Mouse (Mus musculus) 416B (cell line): ENCODE measurements at regions not wholly inside any gene's neighbourhood (a gene's known extent, or its start where the extent isn't known, plus 50 kb on each side); places are given as distances from the start of the nearest gene placed in this dataset.

Experiments used
- DNase-seq: peaks from one replicate; pipeline ENCODE4 v3.0.0; 2011; ENCODE audit warnings: low read depth

DNA sequence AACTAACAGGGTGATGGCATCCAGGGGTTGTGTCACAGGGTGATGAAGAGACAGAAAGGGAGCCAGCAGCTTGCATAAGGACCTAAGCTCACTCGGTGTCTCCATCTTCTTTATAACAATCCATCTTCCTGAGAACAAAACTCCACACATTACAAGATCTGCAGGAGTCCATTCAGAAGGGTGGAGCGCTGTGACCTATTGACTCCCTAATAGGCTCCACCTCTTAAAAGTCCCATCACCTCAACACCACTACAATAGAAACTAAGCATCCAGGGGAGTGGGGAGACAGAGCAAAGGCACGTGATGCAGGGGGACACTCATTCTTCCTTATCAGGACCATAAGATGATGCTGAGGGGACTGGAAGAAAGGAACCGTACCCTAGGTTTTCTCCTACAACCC lies 224.5 kb upstream of the Irx5 start:
- no peak for DNase-seq

DNA sequence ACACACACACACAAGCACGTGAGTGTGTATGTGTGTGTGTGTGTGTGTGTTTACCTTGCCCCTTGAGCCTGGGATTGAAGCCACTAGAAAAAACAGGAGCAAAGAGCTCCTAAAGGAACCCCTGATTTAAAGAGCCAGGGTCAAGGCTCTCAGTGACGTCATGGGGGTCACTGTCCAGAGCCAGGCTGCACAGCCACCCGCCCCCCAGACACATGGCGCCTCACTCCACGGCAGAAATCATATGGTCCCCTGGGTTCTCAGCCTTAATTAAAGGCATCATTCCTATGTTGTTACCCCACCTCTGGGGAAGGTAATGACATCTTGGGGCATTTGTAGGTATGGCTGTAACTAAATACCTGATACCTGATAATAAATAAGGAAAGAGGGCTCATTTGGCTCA lies 224.9 kb upstream of the Irx5 start:
- DNase-seq: no peak

DNA sequence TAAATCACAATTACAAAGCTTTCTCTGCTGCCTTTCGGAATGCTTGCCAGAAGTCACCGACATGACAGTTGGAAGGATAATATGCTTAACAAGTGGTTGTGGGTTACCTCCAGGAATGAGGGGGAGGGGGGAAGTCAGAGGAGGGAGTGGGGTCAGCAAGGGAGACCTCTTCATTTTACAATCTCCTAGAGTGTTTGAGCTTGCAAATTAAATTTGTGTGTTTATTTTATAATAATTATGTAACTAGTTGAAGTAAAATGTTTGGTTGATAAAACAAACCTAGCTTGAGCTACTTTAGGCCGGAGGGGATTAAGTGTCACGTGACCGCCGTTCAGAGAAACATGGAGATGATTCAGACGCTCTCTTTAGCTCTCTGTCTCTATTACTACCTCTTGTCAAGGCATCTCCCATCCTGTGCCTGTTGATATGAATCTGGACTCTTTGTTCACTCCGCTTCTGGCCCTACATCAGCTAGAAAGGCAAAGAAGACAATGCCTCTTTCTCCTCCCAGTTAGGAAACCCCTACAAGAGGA lies 227.3 kb upstream of the Irx5 start:
- DNase-seq: no peak

DNA sequence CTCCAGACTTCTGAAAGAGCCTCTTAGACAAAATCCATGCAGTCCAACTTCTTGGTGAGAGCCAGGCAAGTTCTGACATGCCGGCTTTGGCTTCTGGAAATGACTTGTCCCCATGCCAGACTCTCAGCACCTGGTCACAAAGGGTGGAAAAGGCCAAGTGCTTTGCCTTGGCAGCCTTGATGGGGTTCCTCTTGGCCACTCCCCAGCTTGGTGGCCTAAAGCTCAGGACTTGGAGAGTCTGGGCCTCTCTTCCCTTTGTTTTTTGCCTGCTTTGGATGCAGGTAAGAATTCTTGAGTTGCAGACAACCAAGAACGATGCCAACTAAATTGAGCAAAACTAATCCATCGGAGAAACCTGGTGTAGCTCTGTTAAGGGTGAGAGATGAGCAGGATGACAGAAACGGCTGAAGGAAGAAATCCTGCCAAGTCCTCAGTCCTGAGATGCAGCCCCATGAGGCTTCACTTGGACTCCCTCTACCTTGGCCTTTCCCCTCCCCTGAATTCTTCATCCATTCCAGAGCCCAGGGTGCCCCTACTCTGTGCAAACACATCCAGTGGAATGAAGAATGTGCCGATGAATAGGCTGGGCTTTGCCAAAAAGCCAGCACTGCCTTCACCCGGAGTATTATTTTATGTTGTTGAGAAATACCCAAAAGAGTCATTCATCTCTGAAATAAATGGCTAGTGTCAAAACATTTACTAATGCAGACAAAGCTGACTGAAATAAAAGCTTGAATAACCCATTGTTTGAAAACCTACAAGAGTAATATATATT lies 228.0 kb upstream of the Irx5 start:
- DNase-seq: no peak

DNA sequence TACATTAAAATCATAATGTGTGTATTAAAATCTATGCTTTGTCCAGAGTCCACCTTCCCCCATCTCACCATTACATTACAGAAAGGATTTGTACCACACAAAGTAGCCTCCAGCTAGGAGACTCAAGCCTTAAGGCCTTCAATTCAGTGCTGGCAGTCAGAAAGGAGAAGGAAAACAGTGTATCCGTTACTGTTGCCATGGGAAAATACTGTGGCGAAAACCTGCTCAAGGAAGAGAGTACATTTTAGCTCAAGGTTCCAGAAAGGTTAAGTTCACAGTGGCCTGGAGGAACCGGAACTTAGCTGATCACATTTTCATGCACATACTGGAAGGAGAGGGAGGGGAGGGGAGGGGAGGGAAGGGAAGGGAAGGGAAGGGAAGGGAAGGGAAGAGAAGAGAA lies 231.8 kb upstream of the Irx5 start:
- no peak for DNase-seq

DNA sequence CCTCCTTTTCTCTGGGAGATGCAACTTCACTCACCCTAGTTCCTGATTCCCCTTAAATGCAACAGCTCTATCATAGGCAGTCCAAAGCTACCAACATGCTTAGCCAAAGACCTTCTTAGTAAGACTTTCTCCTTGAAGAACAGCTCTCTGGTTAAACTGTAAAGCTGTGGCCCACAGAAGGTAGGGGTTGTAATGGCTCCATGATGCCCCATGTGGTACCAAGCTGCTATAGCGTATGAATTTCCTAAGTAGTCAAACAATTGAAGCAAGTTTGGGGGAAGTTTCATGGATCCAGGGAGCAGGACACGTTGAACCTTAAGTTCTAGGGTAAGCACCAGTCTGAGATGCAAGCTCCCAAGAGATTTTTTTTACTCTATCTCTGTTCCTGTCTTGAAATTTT lies 236.1 kb upstream of the Irx5 start:
- no peak for DNase-seq

DNA sequence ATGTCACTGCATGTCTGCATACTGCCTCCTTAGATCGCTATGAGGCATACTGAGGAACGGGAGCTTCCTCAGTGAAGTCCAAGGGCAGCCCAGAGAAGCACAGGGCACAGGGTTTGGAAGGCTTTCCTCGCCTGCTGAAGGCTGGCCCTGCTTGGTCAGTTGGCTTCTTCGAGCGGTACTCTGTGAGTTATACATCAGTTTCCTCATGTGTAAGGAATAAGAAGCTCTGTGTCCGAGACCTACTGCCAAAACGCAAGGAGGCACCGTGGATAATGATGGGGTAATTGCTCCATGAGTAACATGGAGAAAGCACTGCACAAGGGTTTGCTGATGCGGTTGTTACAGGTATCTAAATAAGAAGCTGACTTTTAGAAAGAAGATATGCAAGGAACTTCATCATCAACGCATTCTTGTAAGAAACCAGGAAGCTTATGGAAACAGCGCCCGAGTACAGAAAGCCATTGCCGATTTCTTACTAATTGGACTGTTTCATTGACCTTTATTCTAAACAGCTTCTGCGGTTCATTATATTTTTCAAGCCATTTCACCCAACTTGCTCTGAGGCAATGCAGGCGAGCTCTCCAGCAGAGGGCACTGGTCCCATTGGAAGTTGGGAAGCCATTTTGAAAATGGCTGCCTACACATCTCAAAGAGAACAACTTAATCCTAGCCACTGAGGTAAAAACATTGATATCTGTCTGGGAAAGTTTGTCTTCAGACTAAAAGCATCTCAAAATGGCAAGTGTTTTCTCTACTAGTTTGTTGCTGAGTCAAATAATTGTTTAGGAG lies 241.8 kb upstream of the Irx5 start:
- no peak for DNase-seq

DNA sequence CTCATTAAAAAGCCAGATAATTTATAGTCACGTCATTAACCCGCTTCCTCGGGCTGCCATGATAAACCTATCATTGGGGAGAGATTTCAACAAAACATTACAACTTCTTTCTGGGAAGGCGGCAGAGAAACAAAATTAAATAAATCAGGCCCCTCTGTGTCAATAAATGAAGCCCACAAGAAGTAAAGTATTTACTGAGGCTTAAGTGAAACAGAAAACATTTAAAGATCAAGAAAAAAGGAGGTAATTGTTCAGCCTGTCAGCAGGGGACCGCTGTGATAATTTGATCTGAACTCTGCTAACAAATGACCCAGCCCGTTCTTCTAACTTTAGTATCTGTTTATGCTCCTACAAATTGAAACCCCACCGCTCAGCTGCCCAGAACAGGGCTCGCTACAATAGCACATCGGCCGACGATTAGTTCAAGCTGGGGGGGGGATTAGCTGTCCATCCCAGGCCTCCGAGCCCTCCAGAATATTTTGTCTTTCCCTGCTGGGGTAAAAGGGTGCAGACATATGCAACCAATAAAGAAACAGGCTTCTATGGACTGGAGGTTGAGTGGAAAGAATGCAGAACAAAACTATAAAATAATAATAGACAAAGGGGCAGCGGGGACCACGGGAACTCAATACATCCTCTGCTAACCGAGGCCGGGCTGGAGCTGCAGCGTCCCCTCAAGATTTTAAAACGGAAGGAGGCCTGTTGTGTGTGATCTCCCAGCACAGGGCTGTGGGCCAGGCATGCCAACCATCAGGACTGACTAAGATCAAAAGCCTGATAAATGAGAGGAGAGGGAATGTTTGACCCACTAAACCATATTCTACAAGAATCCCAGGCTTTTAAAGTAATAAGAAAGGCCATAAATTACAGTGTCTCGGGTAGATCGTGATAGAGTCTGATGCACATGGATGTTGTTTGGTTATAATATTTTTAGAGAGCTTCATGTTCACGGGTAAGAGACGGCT lies 242.8 kb upstream of the Irx5 start:
- DNase-seq: no peak

DNA sequence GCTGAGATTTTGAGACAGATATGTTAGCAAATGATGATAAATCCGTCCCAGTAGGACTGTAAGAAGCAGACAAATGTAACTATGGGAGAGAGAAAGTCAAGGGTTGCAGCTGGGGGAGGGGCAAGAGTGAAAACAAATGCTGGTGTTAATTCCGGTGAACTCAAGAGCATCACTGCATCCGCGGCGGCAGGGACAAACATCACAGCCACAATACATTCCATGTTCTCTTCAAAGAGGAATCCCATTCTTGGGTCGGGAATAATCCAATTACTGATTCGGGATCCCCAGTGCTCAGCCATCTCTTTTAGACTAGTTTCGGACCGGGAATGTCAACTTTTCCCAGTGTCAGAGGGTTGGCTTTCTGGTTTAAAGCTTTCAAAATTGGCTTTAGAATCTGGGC lies 243.5 kb upstream of the Irx5 start:
- no peak for DNase-seq

DNA sequence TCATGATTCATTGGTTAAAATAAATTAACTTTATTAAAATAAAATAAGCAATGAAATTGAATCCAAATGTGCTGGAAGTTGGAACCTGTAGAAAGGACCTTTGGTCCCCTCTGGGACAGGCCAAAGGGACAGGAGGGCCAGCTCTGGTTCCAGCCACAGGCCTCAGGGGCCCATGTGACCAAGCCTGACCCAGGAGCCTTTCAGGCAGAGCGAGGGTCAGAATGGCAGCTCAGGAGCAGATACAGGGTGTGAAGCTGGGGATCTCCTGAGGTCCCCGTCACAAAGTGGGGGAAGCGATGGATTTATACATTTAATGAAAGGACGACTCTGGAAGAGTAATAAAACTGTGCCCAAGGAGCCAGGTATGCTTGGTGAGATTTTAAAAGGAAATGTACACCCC lies 244.0 kb upstream of the Irx5 start:
- DNase-seq: no peak

DNA sequence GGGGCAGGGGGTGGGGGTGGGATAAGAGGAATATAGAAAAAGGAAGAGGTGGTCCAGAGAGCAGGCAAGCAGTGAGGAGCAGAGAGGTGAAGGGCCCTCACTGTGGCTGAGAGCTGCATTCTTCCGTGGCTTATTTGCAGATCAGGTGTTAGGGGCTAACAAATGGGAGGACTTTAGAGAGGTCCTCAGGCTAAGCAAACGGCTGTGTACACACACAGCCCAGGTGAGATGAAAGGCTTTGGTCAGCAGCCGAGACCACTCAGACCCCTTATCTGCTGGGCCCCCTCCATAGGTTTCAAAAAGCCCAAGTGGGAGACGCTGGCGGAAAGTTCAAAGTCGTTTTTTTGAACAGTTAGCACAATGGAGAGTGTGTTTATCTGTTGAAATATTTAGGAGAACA lies 252.9 kb upstream of the Irx5 start:
- no peak for DNase-seq

DNA sequence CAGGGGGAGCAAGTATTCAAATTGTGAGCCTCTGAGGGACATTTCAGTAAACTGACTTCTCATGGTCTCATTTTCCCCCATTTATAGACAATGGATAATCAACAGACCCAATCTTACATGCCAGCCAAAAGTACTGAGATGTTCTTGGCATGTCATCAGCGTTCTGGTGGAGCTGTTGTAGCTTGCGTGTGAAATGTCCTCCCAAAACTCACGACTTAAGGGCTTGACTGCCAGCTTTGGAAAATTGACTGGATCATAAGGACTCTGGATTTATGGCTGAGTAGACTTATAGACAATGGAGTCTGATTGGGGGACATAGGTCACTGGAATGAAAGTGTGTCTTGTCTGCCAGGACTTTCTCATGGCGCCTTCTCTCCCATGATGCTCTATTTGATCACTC lies 254.9 kb upstream of the Irx5 start:
- no peak for DNase-seq

DNA sequence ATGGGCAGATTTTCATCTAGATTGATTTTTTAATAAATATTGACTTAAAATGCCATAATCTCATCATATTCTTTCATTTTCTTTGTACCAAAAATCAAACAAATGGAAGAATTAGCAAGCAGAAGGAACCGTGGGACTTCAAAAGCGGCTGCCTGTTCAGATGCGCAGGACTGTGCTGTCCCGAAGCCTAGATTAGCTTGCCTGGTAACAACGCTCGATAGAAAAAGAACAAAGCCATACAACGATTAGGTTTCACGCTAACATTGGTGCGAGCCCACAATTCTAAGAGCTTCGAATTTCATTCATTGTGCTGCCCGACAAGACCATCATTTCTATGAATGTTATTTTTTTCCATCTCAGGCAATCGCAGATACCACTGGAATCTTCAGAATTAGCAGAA lies 262.1 kb upstream of the Irx5 start:
- DNase-seq: no peak

DNA sequence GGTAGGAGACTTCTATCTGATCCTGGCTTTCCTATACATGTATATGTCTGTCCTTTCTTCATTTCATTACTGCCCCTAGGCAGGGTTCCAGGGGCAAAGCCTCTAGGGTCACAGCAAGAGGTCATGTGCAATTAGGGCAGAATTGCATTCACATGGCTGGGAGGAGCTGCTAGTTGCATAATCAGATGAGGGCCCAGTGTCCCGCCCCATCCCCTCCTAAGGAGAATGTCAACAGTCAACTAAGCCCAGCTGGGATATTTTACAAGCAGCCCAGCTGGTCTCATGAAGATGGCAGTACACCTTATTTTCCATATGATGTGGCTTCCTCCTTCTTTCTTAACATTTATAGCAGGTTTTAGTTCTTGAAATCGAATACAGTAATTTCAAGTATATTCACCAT lies 273.3 kb upstream of the Irx5 start:
- DNase-seq: no peak

DNA sequence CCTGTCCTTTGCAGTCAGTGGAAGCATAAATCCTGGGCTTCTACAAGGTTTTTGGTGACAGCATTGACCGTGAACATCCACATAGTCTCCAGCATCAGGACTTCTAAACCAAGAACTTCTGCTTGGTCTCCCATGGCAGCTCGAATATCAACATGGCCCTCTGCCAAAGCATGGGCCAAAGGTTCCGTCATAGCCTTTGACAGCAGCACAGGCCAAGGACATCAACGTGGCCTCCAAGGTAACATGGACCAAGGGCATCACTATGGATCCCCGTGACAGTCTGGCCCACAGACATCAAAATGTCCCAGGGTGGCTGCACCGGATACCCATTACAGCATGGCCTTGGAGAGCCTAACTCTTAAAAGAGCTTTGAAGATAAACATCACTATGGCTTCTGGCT lies 275.5 kb upstream of the Irx5 start:
- no peak for DNase-seq

DNA sequence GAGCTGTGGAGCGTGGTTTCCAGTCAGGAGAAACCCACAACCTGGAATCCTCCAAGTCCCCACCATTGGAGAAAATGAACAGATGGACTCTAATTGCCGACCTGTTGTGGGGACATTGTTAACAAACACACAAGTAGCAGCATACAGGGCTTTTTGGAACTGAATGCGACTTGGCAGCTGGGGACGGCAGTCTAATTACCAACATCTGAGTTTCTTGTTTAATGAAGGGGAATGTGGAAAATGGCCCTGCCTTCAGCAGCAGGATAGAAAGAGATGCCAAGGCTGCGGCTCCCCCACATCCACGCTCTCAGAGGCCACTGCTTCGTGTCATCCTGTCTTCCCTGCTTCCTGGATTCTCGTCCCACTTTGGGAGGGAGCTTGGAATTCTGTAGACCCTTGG lies 276.6 kb upstream of the Irx5 start:
- no peak for DNase-seq

DNA sequence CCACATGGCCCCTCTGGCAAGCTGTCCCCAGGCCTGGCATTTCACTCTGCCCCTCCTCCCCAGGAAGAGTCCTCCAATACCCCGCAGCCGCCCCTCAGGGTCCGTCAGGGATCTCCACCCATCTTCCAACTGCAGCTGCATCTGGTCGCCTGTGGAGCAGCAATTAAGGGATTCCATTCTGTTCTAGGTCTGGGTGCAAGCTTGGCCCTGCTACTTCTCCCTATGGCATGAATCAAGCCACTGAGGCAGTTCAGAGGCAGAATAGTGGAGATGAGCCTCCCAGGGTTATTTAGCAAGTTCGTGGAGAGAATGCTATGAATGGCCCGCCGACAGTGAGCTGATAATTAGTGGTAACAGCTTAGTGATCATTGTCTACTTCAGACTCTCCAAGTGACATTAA lies 275.7 kb upstream of the Irx3 start:
- no peak for DNase-seq

DNA sequence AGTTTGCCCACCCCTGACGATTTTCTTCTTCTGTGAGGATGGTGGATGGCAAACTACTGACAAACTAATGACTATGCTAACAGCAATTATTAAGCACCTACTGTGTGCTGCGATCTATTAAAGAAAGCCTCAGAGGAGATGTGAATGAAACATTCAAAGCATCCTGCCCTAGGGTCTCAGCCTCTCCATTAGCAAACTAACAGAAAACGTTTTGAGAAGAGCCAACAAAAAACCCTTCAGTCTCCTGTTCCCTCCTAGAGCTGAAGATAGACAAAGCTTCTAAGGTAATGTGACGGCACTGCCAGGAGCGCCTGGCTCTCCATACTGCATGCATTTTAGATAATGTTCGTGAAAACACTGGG lies 270.4 kb upstream of the Irx3 start:
- DNase-seq: no peak

DNA sequence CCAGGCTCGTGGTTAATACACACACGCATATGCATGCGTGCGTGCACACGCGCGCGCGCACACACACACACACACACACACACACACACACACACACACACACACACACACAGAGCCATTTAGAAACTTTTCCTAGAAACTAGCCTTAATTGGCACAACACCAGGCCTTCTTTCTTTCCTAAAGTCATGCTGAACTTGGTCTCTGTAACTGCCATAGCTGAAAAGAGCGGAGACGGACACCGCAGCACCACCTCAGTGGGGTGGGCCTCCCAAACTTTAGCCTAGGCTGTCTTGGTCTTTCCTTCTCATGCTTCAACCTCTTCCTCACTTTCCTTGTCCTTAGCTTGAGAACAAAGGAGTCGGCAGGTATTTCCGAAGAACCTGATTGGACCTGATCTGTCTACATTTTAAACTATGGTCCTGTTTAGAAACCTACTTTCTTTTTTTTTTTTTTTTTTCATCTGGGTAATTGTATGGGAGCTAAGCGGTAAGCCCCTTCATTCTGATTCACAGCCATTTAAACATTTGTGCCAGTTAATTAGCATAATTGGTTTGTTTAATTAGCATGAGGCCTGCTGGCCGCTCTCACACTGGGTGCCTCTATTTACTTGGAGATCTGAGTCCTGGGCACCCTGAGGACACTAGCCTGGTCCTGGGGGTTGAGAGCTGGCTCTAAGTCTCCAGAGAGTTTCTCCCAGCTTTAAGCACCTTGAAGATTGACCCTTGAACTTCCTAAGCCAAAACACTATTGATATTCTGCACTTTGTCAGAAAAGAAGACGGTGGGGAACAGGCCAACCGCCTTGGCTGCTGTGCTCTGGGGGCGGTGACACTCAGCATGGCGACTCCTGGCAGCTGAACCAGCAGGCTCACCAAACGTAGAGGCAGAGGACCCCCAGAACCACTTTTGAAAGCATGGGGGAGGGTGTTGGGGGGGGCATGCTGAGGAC lies 269.7 kb upstream of the Irx3 start:
- DNase-seq: no peak

DNA sequence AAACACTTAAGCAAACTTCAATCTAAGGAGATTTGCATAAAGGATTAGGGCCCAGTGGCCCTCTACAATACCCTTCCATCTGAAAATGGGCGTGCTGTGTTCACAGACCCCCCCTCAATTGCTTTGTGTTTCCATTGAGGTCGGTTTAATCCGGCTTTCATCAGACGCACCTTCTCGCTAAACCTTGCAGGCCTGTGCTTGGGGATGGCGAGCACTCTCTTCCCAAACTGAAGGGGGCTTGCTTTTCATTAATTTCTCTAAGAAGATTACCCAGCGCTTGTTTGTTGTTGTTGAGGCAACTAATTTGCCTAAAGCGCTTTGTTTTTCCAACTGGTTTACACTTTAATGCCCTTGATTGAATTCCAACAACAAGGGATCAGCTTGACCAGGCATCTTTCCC lies 268.8 kb upstream of the Irx3 start:
- DNase-seq: no peak

DNA sequence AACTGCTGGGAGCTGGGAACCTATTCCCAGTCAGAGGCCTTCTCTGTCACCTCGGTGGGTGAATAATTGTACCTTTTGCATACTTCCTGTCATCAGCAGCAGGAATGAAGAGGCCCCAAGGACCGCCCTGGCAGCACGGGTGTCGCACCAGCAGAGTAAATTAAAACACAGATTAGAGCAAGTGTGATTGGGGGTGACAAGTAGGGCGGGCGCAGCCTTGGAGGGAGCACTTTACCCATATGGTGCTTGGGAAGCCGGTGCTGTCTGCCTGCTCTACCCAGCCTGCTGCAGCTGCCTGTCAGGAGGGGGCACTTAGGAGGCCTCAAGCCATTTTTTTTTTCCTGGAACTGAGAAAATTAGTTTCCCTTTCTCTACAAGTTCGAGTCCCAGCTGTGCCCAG lies 264.6 kb upstream of the Irx3 start:
- DNase-seq: no peak
